Mouse (Mus musculus): ENCODE measurements around the gene Kcnn3.

The Kcnn3 gene

DNA sequence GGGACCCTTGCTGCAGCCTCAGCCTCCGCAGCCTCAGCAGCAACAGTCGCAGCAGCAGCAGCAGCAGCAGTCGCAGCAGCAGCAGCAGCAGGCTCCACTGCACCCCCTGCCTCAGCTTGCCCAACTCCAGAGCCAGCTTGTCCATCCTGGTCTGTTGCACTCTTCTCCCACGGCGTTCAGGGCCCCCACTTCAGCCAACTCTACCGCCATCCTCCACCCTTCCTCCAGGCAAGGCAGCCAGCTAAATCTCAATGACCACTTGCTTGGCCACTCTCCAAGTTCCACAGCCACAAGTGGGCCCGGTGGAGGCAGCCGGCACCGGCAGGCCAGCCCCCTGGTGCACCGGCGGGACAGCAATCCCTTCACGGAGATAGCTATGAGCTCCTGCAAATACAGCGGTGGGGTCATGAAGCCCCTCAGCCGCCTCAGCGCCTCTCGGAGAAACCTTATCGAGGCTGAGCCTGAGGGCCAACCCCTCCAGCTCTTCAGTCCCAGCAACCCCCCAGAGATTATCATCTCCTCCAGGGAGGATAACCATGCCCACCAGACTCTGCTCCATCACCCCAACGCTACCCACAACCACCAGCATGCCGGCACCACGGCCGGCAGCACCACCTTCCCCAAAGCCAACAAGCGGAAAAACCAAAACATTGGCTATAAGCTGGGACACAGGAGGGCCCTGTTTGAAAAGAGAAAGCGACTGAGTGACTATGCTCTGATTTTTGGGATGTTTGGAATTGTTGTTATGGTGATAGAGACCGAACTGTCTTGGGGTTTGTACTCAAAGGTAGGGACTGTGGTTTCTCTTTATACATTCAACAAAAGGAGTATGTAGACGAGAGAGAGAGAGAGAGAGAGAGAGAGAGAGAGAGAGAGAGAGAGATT is 896 bp downstream of the Kcnn3 start:
- peak; percentile 71 for DNase-seq

DNA sequence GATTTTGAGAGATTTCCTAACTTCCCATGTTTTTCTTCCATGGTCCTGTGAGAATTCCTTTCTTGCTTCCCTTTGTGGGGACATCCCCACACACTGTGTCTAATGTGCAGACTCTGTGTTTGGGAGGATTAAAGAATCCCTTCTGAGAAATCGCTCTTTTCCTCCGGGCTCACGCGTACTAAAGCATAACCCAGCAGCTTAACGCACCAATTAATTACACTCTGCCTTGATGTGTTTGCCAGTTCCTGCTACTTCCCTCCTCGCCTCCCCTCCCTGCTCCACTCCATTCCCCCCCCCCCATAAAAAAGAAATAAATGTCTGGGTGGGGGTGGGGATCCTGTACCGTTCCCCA is 1.5 kb downstream of the Kcnn3 start:
- DNase-seq, result no peak

DNA sequence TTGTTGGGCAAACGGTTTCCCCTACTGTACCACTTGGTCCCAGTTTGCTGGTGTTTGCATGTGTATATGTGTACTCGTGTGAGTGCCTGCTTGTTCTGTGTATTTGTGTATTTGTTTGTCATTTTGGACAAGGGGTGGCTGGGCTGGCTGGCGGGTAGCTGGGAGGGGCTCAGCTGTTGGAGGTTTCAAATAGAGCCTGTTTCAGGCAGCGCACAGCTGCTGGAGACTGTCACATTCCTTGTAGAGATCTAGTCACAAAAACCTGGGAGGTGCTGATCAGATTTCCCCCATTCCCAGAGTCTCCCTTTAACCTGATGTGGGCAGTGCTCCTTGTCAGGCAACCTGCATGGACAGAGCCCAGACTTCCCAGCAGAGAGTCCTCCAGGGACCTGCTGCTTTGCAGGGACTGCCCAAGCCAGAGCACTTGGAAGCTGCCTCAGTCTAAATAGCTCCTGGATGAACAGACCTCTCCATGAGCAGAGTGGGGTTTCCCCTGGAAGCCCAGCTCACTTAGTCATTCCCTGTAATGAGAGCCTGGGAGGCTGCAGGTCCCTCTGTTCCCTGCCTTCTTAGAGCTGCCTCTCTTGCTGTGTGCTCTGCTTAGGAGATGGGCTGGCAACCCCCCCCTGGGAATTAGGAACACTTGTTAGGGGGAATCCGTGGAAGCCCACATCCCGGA is 2.6 kb downstream of the Kcnn3 start:
- no peak for DNase-seq

DNA sequence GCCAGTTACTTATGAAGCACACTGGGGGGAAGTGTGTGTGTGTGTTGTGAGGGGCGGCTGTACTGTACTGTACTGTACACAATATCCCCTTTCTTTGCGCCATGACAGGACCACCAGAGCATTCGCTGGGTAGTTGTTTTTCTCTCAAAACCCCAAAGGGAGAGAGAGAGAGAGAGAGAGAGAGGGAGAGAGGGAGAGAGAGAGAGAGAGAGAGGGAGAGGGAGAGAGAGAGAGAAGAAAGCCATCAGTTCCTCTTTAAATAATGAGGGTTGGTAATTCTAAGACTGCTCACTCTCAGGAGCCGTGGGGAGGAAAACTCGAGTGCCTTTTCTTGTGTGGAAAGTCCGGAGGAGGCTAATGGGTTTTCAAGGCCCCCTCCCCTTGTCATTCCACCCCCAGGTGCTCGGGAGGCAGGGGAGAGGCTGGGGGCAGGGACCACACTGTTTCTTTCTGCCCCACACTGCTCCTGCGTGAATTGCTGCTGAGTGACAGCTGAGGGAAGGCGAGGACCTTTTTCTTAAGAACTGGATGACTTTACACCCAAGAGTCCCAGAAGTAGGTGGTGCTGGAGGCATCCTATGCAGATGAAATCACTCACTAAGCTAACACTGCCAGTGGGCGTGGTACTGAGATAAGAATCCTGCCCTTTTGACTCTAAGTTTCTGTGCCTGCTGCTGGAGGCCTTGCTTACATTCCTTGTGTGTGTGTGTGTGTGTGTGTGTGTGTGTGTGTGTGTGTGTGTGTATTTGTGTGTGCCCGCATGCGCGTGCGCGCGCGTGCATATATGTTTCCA is 6.5 kb downstream of the Kcnn3 start:
- no peak for DNase-seq

DNA sequence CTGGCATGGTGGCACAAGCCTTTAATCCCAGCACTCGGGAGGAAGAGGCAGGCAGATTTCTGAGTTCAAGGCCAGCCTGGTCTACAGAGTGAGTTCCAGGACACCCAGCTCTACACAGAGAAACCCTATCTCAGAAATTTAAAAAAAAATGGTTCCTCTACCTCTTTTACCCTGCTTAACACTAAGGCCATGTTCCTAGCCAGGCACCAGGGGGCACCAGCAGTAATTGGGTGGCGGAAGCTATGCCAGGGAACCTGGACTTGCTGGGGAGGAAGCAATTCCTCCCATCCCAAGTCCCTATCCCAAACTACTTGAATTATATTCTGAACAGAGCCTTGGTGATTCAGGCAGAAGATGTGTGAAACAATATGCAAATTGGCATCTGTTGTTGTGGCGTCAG is 9.8 kb downstream of the Kcnn3 start:
- no peak for DNase-seq

DNA sequence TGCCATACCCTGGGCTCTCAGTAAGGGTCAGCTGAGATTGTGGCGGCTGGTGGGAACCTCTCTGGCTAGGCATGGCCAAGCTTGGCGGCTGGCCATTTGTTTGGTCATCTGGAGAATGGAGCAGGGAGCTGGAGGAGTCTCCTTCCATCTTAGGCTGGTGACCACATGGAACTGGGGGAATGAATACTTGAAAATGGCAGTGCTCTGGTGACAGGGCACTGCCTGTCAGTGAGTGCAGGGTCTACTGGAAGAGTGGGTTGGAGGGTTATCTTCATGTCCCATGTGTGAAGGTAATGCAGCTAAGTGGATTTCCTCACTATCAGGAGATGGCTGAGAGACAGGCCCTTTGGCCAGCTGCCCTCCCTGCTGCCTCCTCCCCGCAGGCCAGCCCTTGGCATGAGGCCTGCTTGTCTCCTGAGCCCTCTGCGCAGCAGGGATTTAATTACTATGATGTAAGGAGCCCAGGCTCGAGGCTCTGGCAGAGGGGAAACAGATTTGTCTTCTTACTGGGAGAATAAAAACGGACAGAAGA is 14.7 kb downstream of the Kcnn3 start:
- peak; percentile 79 for DNase-seq

DNA sequence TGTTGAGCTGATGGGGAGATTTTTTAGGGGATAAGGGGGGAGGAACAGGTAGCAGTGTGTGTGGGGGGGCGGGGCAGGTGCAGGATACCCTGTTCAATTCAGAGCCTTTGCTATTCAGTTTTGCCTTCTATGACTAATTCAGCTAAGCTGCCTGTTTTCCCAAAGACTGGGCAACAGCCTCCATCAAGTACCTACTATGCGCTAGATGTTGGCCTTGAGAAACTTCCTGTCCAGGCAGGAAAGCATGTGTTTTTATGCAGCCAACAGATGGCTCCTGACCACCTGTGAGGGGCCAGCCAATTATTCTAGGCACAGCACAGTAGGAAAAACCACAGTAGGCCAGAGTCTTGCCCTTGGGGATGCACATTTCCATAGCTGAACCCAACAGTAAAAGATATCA is 15.2 kb downstream of the Kcnn3 start:
- DNase-seq, result no peak

DNA sequence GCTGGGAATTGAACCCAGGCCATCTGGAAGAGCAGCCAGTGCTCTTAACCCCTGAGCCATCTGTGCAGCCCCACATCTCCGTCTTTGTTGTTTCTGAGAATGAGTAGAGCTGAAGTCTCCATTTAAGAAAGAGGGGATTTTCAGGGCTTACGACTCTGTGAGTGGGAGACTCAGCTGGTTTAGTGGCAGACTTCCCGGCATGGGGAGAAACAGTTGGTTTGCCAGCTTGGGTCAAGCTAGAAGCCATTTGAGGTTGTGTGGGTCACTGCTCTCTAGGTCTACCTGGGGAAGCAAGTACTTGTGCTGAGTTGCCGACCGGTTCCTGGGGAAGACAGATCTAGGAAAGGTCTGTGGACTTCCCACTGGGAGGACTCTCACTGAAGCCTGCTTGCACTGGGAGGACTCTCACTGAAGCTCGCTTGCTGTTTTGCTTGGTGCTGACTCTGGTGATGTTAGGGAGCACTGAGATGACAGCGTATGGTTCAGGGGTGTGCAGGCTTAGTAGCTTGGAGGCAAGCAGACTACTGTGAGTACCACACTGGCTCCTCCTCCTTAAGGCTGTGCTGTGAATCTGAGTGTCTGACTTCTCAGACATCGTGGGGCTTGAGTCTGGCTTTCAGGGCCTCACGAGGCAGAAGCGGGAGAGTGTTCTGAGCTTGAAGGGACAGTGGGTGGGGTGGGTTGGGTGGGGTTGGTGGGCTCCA is 19.2 kb downstream of the Kcnn3 start:
- no peak for DNase-seq

DNA sequence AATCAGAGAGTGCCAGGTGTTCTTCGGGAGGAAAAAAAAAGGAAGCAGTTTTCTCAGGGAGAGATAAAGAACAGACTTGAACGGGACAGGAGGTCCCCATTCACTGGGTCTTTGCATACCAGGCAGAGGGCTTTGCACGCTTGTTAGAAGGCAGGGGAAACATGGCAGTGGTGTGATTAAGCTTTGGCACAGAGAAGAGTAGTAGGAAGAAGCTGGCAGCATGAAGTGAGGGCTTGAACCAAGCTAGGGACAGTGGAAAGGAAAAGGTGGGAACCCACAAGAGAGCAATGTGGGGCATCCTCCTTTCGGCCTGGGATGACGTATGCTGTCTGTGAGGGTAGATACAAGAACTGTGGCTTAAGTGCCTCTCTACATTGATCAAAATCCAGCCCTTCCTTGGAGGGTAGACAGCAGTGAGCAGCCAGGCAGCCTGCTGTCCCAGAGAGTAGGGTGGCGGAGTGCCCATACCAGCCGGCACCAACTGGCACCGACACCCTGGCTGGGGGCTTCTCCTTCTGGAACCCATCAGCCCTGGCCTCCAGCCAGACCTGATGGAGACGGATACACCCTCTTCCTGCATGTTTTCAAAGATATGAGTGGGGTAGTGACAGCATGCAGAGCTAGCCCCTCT is 19.9 kb downstream of the Kcnn3 start:
- no peak for DNase-seq

DNA sequence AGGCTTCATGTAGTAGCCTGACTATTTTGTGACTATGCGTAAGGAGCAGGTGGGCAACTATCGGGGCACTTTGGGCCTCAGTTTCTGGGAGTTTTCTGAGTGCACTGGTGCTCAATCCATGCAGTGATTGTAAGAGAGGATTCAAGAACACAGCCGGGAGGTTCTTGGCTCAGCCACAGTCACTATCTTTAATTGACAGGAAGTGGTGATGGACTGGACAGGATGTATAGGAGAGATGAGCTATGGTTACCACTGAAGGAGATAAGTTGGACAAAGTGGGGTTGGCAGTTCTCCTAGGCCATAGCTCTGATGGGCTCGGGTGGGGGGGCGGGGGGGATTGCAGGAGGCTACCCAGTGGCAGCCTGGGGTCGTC is 20.4 kb downstream of the Kcnn3 start:
- no peak for DNase-seq

DNA sequence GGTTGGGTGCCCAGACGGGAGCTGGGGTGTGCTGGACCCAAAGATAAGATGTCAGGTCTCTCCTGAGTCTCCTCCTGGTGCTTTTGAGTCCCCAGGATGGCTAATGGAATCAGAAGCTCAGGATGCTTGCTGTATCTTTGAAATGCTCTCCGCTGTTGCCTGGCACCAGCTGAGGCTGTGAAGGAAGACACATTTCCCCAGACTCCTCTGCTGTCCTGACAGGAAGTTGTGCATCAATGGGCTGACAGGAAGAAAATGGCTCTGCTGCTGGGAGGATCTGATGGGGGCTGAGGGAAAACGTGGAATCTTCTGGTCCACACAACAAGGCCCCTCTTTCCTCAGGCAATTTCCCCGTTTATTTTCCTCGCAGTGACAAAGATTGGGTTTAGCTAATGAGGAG is 27.0 kb downstream of the Kcnn3 start:
- peak; percentile 46 for DNase-seq

DNA sequence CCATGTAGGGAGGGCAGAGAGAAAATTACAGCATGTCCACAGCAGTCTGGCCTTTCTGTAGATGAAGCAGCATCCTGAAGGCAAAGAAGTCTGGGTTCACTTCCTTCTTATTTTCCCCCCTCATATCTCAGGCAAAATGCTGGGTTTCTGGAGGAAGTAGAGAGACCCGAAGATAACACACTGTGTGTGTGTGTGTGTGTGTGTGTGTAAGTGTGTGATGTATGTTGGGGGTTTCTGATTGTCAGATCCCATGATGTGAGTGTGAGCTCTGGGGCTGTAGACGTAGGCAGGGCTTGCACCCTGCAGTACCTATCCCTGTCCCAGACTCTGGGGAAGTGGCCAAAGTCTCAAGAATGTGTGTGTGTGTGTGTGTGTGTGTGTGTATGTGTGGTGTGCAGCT is 28.8 kb downstream of the Kcnn3 start:
- no peak for DNase-seq

DNA sequence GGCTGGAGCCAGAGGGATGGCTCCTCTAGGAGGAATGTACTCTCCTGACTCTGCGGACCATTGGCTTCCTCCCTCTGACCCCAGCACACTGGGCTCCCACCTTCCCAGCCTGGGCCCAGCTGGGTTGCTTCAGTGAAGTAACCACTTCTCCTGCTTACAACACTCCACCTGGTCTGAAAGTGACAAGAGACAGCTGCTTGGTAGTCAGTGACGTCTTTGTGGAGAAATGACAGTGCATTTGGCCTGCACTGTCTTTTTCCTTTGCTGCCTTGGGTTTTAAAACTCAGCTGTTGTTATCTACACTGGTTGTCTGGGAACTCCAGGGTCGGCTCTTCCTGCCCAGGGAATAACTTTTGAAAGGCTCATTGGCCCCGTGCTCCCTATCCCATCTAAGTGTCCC is 29.5 kb downstream of the Kcnn3 start:
- DNase-seq, result peak; percentile 73

DNA sequence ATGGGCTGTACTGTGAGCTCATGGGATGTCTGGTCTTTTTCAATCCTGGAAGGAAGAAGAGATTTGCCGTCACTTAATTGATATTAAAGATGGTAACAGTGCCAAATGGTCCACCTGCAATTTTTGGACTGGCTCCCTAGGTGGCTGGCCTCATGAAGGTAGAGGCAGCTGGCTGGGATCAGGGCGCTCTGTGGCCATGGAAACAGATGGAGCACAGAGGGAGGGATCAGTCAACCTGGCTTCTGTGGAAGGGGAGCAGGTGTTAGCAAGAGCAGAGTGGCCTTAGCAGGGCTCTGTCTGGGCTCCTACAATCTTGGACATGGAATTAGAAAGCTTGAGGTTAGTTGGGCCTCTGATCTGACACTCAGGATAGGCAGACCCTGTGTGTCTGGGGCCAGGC is 31.9 kb downstream of the Kcnn3 start:
- DNase-seq, result no peak

DNA sequence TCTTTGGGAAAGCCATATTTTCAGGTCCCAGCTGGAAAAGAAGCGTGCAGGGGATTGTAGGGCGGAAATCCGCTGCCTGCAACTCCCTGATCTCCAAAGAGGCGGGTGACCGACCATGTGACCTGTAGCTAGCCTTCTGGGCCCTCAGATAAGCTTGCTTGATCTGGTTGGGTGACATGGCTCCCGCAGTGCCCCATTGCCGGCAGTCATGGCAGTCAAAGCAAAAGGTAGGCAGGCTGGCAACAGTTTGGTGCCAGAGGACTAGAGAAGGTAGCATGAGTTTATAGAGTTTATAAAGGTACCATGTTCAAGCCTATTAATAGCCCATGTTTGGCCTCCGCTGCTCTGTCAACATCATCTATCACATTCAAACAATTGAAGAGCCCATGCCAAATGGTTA is 33.5 kb downstream of the Kcnn3 start:
- DNase-seq, result no peak

DNA sequence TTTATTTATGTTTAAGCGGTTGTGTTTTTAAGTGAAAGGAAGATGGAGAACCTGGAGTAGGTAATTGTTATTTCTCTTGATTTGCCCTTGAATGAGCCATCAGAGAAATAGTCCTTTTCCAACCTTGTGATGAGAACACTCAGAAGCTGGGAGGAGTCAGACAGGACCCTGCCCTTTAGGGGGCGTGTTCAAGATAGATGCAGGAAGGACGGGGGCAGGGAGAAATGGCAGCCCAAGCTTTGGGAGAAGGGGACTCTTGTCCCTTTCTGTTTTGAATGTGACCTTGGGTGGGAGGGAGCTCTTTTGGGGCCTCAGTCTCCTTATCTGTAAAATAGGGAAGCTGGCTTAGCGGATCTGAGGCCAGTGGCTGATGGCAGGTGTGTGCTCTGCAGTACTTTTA is 34.0 kb downstream of the Kcnn3 start:
- no peak for DNase-seq

DNA sequence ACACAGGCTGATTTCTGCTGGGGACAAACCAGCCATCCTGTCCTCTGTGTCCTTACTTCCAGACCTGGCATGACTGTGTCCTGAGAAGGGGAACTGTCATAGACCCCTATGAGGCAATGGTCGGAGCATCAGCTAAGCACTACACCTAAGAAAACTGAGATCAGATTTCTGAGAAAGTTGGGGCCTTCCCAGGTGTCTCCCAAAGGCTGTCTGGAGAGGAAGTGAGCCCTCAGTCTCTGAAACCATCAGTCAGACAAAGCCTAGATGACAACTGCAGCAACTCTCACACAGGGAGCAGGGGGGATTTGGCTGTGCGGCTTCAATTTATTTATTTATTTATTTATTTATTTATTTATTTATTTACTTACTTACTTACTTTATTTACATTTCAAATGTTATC is 34.6 kb downstream of the Kcnn3 start:
- no peak for DNase-seq

DNA sequence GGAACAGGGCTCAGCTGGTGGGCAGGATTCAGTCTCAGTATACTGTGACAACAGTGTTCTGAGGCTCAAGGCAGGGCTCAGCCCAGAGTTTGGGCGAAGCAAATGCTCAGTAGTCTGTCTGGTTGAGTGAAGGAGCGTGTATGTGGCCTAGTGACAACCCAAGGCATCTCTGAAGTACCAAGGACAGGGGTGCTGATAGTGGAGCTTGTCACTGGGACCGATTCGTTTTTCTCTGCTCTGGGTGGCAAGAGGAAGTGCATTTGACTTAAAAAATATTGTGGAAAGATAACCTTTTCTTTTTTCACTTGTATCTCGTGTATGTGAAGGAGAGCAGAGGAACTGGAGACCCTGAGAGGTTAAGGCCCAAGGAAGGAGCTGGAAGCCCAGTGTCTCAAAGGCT is 37.8 kb downstream of the Kcnn3 start:
- DNase-seq, result no peak

DNA sequence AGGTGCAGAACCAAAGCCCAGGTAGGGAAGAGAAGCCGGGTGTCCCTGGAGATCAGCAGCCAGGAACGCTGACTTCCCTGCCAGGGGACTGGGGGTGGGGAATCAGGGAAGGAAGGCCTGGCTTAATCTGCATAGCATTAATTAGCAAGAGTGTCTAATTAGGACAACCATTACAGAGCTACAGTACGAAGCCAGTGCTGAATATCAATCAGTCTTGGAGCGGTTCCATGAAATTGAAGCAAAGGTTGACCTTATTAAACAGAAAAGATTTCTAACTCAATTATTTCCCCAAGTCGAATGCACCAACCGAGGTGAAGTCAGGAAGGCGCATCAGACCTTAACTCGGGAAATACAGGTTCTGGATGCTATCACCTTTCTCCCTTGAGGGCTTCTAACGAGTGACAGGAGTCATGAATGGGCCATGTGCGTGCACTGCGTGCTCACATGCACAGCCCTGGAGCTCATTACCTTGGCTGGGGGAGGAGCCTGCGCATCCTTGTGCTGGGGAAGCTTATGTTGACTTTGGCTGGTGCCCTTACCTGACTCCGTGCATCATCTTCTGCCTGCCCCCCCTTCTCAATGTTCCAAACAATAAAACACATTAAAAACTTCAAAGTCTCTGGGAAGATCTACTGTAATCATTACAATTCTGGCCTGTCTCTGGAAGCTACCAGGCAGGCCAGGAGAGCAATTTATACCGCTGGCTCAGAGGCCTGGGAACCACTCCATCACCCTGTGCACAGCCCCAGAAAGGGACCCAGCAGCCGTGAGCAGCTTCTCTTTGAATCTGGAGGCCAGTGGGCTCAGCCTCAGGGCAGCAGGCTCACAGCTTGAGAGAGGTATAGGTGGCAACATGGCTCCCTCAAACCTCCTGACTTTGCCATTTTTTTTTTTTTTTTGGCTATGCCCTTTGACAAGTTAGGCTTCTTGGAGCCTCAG is 39.3 kb downstream of the Kcnn3 start:
- no peak for DNase-seq

DNA sequence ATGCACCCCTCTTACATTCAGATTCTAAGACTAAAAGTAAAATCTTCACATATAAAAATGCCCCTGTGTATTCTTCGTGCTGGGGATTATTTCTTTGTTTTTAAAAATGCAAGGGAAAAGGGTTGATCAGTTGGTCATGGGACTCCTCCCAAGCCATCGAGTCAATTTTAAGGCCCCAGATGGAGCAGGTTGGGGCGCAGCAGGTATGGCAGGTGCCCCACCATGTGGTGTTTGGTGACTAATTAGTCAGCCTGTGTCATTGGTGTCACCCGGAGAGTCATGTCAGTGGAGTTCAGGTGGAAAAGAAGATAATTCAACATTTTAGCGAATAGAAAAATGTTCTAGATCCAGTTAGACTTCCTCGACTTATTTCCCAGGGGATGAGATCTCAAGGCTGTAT is 41.4 kb downstream of the Kcnn3 start:
- DNase-seq, result no peak

DNA sequence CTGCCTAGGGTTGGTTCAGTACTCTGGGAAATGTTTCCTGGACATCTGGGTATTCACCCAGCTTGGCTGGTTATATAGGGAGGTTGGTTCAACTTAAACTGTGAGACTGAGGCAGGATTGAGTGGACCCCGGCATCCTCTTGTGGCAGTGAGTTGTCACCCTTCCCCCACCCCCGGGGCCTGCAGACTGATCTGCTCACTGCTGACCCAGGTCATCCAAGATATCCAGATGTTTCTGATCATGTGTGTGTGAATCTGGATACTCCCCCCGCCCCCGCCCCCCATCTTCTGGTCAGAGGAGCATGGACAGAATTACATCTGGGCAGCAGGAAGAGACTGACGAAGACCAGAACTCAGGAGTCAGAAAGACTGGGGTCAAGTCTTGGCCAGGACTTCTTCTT is 45.4 kb downstream of the Kcnn3 start:
- peak; percentile 58 for DNase-seq

Data from kidney, postnatal 10 days (tissue).